Mouse (Mus musculus): ENCODE measurements around the gene D17H6S53E. TPM values are rescaled to one million over a fixed set of nuclear protein-coding genes. Genes with fewer than 3 reads are reported as not detected.

Gene D17H6S53E
- polyA plus RNA-seq, 1 experiment: 4.6 TPM

DNA sequence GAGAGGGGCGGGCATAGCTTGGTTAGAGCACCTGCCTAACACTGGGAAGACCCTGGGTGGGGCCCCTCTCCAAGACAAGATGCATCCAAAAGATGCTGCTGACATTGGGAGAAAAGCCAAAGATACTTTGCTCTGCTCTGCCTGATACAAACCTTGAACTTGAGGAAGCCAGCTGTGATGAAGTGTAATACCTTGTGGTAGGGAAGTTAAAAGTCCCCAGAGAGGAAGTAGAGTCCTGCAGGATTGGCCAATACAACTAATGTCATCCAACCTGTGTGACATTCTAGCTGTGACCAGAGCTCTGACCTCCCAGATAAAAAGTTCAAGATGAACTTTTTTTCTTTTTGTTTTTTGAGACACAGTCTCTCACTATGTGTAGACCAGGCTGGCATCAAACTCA lies 1.1 kb upstream of the D17H6S53E start:
- TF ChIP-seq POLR2A (IDR thresholded peaks at IDR 0.05; ENCODE audit: borderline replicate concordance, extremely low read depth, insufficient read depth, insufficient read length, poor library complexity, severe bottlenecking) (no peak), CTCF (IDR thresholded peaks at IDR 0.05; ENCODE audit: borderline replicate concordance, extremely low read depth, insufficient read depth, insufficient read length) (no peak)
- DNase-seq (ENCODE audit: low read depth): no peak

DNA sequence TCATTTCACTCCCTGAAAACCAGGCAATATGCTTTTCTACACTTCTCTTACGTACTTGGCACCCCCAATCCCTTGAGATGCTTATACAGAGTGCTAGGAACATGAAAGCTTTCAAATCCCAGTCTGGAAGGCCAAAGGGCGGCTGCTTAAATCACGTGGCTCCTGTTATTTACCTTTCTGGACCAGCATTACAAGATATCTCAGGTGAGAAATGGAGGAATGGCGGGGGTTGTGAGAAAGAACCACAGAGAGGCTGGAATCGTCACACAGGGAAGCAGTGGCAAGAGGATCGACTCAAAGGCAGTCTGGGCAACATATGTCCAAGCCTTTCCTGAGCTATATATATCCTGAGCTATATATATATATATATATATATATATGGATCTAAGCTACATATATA lies 595 bp upstream of the D17H6S53E start:
- DNase-seq (ENCODE audit: low read depth): no peak
- TF ChIP-seq POLR2A (IDR thresholded peaks at IDR 0.05; ENCODE audit: borderline replicate concordance, extremely low read depth, insufficient read depth, insufficient read length, poor library complexity, severe bottlenecking) (no peak), CTCF (IDR thresholded peaks at IDR 0.05; ENCODE audit: borderline replicate concordance, extremely low read depth, insufficient read depth, insufficient read length) (no peak)

DNA sequence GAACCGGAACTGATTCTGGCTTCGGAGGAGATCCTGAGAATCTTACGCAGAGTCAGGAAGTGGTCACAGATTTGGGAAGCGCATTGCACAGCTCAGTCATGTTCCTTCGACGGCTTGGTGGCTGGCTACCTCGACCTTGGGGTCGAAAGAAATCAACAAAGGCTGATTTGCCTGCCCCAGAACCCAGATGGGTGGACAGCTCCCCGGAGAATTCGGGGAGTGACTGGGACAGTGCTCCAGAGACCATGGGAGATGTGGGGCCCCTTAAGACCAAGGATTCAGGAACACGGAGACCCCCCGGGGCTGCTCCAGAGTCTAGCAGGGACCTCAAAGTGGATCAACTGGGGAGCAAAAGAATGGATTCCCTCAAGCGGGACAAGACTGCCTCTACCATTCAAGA lies 844 bp downstream of the D17H6S53E start:
- DNase-seq (ENCODE audit: low read depth): no peak
- TF ChIP-seq POLR2A (IDR thresholded peaks at IDR 0.05; ENCODE audit: borderline replicate concordance, extremely low read depth, insufficient read depth, insufficient read length, poor library complexity, severe bottlenecking) (no peak), CTCF (IDR thresholded peaks at IDR 0.05; ENCODE audit: borderline replicate concordance, extremely low read depth, insufficient read depth, insufficient read length) (no peak)

DNA sequence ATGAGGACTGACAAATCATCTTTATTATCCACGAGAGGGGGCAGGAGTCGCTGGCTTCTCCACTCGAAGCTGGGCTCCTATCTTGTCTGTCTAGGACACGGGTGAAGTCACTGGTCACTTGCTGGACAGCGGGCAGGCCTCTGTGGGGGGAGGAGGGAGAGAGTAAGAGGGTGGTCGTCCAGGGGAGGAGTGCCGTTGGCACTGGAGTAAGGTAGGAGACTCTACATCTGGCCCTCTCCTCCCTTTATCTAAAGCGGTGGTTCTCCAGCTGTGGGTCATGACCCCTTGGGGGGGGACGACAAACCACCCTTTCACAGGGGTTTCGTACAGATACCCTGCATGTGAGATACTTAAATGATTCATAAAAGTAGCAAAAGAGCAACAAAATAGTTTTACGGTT lies 2.8 kb downstream of the D17H6S53E start:
- DNase-seq (ENCODE audit: low read depth): no peak
- TF ChIP-seq CTCF (IDR thresholded peaks at IDR 0.05; ENCODE audit: borderline replicate concordance, extremely low read depth, insufficient read depth, insufficient read length) (no peak), POLR2A (IDR thresholded peaks at IDR 0.05; ENCODE audit: borderline replicate concordance, extremely low read depth, insufficient read depth, insufficient read length, poor library complexity, severe bottlenecking) (no peak)

DNA sequence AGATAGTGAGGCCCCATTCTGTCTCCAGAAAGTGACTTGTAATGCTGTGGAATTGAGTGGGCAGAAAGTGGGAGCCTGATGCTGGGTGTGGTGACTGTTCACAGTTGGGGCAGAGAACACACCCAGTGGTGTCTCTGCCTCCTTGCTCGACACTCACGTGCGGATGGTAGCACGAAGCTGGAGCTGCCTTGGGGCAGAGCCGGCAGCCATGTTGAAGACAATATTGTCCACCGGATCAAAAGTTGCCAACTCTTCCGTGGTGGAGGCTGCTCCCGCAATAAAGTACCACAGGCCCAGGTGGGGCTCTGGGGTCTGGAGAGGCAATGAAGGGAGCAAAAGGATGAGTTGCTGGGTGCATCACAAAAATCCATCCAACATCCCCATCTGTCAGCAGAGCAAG lies 4.9 kb downstream of the D17H6S53E start:
- TF ChIP-seq POLR2A (IDR thresholded peaks at IDR 0.05; ENCODE audit: borderline replicate concordance, extremely low read depth, insufficient read depth, insufficient read length, poor library complexity, severe bottlenecking) (no peak), CTCF (IDR thresholded peaks at IDR 0.05; ENCODE audit: borderline replicate concordance, extremely low read depth, insufficient read depth, insufficient read length) (no peak)
- no peak for DNase-seq (ENCODE audit: low read depth)

DNA sequence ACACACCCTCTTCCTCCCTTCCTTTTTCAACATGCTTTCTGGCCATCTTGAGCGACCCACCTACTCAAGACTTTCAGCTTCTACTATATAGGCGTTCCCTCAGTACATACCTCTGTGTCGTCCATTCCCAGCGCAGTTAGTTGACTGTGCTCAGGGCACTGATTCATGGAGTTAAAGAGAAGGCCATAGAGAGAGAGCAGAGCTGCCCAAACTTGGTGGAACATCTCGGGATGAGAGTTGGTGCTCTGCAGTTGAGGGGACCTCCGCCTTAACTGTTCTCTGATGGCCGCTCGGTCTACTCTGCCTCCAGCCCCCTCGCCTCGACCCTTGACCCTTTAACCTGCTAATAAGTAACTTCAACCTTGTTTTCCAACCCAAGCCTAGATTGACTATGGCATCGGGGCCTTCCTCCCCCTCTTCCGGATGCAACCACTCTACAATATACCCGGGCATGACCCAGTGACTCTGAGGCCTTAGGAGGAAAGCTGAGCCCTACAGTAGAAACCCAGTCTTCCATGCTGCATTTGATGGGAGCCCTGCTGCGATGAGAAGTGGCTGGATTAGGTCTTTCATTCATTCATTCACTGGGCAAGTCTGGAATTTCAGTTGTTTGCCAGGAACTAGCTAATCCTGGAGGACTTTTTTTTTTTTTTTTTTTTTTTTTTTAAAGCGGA lies 5.5 kb downstream of the D17H6S53E start, which contains the start of gene Apom:
Gene Apom (minus strand): TSS at position 551 of the 674 bp plus-strand sequence.
- no peak for TF ChIP-seq CTCF (IDR thresholded peaks at IDR 0.05; ENCODE audit: borderline replicate concordance, extremely low read depth, insufficient read depth, insufficient read length)
- no peak for TF ChIP-seq POLR2A (IDR thresholded peaks at IDR 0.05; ENCODE audit: borderline replicate concordance, extremely low read depth, insufficient read depth, insufficient read length, poor library complexity, severe bottlenecking)
- DNase-seq (ENCODE audit: low read depth): no peak

DNA sequence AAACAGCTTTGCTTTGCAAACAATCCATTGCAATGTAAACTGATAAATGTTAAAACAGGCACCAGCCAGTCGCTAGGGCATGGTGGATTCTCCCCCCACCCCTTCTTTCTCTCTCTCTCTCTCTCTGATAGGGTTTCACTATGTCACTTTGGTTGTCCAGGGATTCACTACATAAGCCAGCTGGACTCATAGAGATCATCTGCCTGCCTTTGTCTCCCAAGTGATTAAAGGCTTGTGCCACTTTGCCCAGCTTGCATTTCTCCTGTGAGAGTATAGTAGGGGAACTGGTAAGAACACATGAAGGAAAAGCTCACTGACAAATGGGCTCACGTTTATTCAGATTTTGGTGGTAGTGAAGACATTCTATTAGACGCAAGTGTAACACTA lies 6.0 kb downstream of the D17H6S53E start:
- DNase-seq (ENCODE audit: low read depth): no peak
- TF ChIP-seq CTCF (IDR thresholded peaks at IDR 0.05; ENCODE audit: borderline replicate concordance, extremely low read depth, insufficient read depth, insufficient read length): no peak
- no peak for TF ChIP-seq POLR2A (IDR thresholded peaks at IDR 0.05; ENCODE audit: borderline replicate concordance, extremely low read depth, insufficient read depth, insufficient read length, poor library complexity, severe bottlenecking)

DNA sequence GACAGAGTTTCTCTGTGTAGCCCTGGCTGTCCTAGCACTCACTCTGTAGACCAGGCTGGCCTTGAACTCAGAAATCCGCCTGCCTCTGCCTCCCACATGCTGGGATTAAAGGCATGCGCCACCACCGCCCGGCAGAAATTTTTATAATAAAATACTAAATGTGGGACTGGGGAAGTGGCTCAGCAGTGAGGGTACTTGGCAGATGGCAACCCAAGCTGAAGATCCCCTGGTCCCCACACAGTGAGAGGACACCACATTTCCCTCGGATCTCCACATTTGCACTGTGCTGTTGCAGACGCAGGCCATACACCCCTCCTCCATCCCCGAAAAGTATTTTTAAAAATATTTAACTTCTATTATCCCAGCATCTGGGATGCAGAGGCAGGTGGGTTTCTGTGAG lies 7.3 kb downstream of the D17H6S53E start:
- TF ChIP-seq POLR2A (IDR thresholded peaks at IDR 0.05; ENCODE audit: borderline replicate concordance, extremely low read depth, insufficient read depth, insufficient read length, poor library complexity, severe bottlenecking): no peak
- TF ChIP-seq CTCF (IDR thresholded peaks at IDR 0.05; ENCODE audit: borderline replicate concordance, extremely low read depth, insufficient read depth, insufficient read length): no peak
- no peak for DNase-seq (ENCODE audit: low read depth)

DNA sequence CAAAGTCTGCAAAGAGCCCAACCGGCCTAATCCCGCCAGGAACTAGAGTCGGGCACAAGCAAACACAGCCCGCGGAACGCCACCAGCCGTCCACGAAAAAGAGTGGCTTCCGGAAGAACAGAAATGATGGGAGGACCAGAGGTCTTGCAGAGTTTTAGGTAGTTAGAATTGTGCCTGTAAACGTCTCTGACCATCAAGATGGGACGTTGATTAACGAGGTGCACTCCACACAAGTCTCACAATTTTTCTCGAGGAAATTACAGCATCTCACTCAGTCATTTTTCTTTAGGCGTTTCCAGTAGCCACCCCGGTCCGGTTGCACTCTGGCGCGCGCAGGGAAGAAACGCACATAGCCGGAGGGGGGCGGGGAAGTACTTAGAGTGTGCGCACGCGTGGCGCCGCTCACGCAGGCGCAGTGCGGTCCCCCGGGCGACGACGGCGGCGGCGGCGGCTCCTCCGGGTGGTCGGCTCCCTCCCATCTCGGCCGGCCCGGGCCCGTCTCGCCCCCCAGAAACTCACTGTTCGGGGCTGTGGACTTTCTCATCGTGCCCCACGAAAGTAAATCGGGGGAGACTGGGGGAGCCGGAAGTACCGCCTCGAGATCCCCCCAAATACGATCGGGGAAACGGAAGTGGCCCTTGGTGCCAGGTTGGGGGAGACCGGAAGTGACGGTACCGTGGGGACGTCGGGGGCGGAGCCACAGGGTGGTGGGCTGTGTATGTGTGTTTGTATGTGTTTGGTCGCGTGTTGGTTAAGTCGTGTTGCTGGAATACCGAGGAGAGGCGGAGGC lies 8.8 kb downstream of the D17H6S53E start, which contains the start of gene Bag6:
Gene Bag6 (plus strand): TSS at position 378 of the 790 bp plus-strand sequence.
- TF ChIP-seq POLR2A (IDR thresholded peaks at IDR 0.05; ENCODE audit: borderline replicate concordance, extremely low read depth, insufficient read depth, insufficient read length, poor library complexity, severe bottlenecking) (peak; percentile 77), CTCF (IDR thresholded peaks at IDR 0.05; ENCODE audit: borderline replicate concordance, extremely low read depth, insufficient read depth, insufficient read length) (no peak)
- DNase-seq (ENCODE audit: low read depth): peak; percentile 98

DNA sequence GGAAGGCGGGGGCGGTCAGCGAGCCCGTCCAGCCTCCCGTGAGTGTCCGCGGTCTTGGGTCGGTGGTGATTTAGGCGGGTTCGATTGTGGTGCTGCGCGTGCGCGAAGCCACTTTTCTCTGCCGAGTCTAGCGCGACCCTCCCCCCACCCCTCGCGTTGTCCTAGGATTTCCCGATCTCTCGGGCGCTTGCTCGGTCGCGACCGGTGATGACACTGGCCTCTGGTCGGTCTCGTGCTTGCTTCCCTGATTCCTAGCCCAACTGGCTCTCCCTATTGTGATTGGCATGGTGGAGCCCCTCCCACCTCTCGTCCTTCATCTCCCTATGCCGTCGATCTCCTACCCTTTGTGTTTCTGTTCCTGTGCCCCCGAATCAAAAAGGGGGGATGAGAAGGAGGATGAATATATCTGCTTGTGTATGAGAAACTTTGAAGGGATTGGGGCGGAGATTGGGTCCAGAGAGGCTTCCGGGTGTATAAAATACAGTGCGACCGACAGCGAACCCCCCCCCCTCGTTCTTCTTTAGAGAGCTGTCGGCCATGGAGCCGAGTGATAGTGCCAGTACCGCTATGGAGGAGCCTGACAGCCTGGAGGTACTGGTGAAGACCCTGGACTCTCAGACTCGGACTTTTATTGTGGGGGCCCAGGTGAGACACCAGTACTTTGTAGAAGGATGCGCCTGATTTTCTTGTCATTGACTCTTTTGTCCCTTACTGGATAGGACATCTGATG lies 9.6 kb downstream of the D17H6S53E start:
- TF ChIP-seq POLR2A (IDR thresholded peaks at IDR 0.05; ENCODE audit: borderline replicate concordance, extremely low read depth, insufficient read depth, insufficient read length, poor library complexity, severe bottlenecking): no peak
- no peak for TF ChIP-seq CTCF (IDR thresholded peaks at IDR 0.05; ENCODE audit: borderline replicate concordance, extremely low read depth, insufficient read depth, insufficient read length)
- DNase-seq (ENCODE audit: low read depth): no peak

DNA sequence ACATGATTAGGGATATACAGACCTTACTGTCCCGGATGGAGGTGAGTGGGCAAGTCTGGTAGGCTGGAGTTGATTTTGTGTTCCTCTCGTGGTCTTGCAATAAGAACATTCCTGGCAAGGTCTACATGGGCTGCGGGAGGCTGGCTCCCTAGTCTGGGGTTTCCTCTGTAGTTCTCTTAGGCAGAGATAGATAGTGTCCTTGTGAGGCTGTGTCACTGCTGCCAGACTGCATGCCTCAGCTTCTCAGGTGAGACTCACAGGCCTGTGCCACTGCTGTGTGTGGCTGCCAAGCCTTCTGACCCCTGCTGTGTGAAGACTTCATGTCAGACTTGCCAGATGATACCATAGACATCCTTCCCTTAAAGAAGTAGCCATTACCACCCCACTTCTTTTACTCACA lies 13.1 kb downstream of the D17H6S53E start:
- DNase-seq (ENCODE audit: low read depth): no peak
- TF ChIP-seq POLR2A (IDR thresholded peaks at IDR 0.05; ENCODE audit: borderline replicate concordance, extremely low read depth, insufficient read depth, insufficient read length, poor library complexity, severe bottlenecking) (no peak), CTCF (IDR thresholded peaks at IDR 0.05; ENCODE audit: borderline replicate concordance, extremely low read depth, insufficient read depth, insufficient read length) (no peak)
